Mouse (Mus musculus): ENCODE results near the gene Tcte2.
"Not testable (repeated sequence)": the region's sequence is repeated elsewhere in the genome, so short reads cannot be mapped to it uniquely, and the experiment has no call there.

The Tcte2 gene

GRCm38 (mm10) chr17:13681126-13681525 lies 80.5 kb downstream of the Tcte2 start:
- no peak for DNase-seq

GRCm38 (mm10) chr17:13680318-13680717 lies 81.3 kb downstream of the Tcte2 start:
- no peak for DNase-seq

GRCm38 (mm10) chr17:13679725-13680124 lies 81.9 kb downstream of the Tcte2 start:
- no peak for DNase-seq

- no peak for DNase-seq
Measured at GRCm38 (mm10) chr17:13677225-13678148, 84.1 kb downstream of the Tcte2 start.

- DNase-seq, result not testable (repeated sequence)
Measured at GRCm38 (mm10) chr17:13676099-13676498, 85.5 kb downstream of the Tcte2 start.

- peak; percentile 33 for DNase-seq
Measured at GRCm38 (mm10) chr17:13675630-13676029, 86.0 kb downstream of the Tcte2 start.

- DNase-seq, result no peak
Measured at GRCm38 (mm10) chr17:13674695-13675306, 86.8 kb downstream of the Tcte2 start.

GRCm38 (mm10) chr17:13671732-13672131 lies 89.9 kb downstream of the Tcte2 start:
- DNase-seq, result no peak

GRCm38 (mm10) chr17:13670227-13670626 lies 91.4 kb downstream of the Tcte2 start:
- DNase-seq, result no peak

- peak; percentile 68 for DNase-seq
Measured at GRCm38 (mm10) chr17:13669206-13669605, 92.4 kb downstream of the Tcte2 start.

GRCm38 (mm10) chr17:13668052-13669015 lies 93.3 kb downstream of the Tcte2 start:
- peak; percentile 62 for DNase-seq

GRCm38 (mm10) chr17:13667006-13667405 lies 94.6 kb downstream of the Tcte2 start:
- DNase-seq, result no peak

- DNase-seq, result no peak
Measured at GRCm38 (mm10) chr17:13665731-13666130, 95.9 kb downstream of the Tcte2 start.

GRCm38 (mm10) chr17:13663386-13664166 lies 98.0 kb downstream of the Tcte2 start:
- DNase-seq, result no peak

Data from kidney, postnatal 10 days (tissue).